In the genomic region with DNA sequence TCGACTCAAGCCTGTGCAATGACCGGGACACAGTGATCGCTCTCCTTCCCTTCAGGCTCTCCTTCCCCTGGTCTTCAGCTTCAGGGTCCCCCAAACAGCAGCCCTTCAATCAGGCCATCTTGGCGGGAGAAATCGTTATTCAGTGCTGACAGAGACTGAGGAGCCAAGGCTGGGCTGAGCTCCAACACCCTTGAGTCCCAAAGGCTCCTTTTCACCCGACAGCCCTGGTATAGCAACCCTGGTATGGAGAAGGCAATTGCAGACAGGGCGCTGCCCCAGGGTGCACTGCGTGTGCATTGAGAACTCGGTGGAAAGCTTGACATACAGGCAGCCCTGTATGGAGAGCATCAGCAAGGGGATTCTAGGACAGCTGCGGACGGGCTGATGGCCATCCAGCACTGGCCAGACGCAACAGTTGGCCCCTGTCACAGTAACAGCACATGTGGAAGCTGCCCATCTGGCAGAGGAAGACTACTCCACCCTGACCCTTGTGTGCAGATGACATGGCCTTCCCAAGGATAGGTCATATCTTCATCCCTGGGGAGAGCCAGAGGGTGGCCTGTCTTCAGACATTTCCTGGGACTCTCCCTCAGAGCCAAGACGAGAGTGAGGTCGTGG, we compare ENCODE assay signal across 7 mouse cellular contexts. TPM values are rescaled to one million over a fixed set of nuclear protein-coding genes. Genes with fewer than 3 reads are reported as not detected.
DNase-seq lines count a peak whose midpoint lies in the region; ATAC-seq lines count a peak whose summit lies in the region.

No protein-coding gene starts in this region.

- ATAC-seq in embryonic facial prominence, embryonic 13.5 days (ENCODE audit: insufficient number of reproducible peaks, insufficient read depth, low FRiP score, low TSS enrichment, low read depth), result no peak
- no peak for ATAC-seq in intestine, embryonic 15.5 days
- peak; percentile 23 for ATAC-seq in lung, embryonic 16.5 days (ENCODE audit: low read depth)
- ATAC-seq in midbrain, embryonic 16.5 days, result no peak
- no peak for ATAC-seq in CD4-positive, CD25-positive, alpha-beta regulatory T cell, adult 4 months

- peak; percentile 54 for DNase-seq in gastrocnemius, postnatal 10 days
- no peak for DNase-seq in spleen, postnatal 36 days (ENCODE audit: low spot score in 2 of 2)

- no peak overlapping the region for H3K27ac ChIP-seq in embryonic facial prominence, embryonic 13.5 days
- H3K27ac ChIP-seq in intestine, embryonic 15.5 days, result no peak overlapping the region
- H3K27ac ChIP-seq in lung, embryonic 16.5 days (ENCODE audit: low read length), result peak overlapping the region; percentile 25
- H3K27ac ChIP-seq in midbrain, embryonic 16.5 days (ENCODE audit: low read length), result no peak overlapping the region

- WGBS in embryonic facial prominence, embryonic 13.5 days, result 78% methylated on average over 14 of the region's 14 CpGs
- 66% methylated on average over 14 of the region's 14 CpGs for WGBS in intestine, embryonic 15.5 days
- 59% methylated on average over 14 of the region's 14 CpGs for WGBS in lung, embryonic 16.5 days
- 84% methylated on average over 14 of the region's 14 CpGs for WGBS in midbrain, embryonic 16.5 days

- H3K4me2 ChIP-seq in embryonic facial prominence, embryonic 13.5 days, result peak overlapping the region; percentile 89
- peak overlapping the region; percentile 37 for H3K4me2 ChIP-seq in intestine, embryonic 15.5 days (replicated peaks)
- peak overlapping the region; percentile 40 for H3K4me2 ChIP-seq in lung, embryonic 16.5 days (ENCODE audit: low read depth, low read length)
- H3K4me2 ChIP-seq in midbrain, embryonic 16.5 days (ENCODE audit: low read length), result no peak overlapping the region

- peak overlapping the region; percentile 24 for H3K4me3 ChIP-seq in embryonic facial prominence, embryonic 13.5 days
- no peak overlapping the region for H3K4me3 ChIP-seq in intestine, embryonic 15.5 days (replicated peaks)
- H3K4me3 ChIP-seq in lung, embryonic 16.5 days (ENCODE audit: low read length), result peak overlapping the region; percentile 19
- H3K4me3 ChIP-seq in midbrain, embryonic 16.5 days (ENCODE audit: low read depth, low read length), result no peak overlapping the region

- no peaks in the 10 kb centered on the region for H3K9me3 ChIP-seq in embryonic facial prominence, embryonic 13.5 days
- H3K9me3 ChIP-seq in intestine, embryonic 15.5 days, result no peaks in the 10 kb centered on the region
- H3K9me3 ChIP-seq in lung, embryonic 16.5 days (ENCODE audit: control insufficient read depth, low read length), result no peaks in the 10 kb centered on the region
- H3K9me3 ChIP-seq in midbrain, embryonic 16.5 days (replicated peaks; ENCODE audit: control insufficient read depth, low read length, poor library complexity, severe bottlenecking), result no peaks in the 10 kb centered on the region

- H3K9ac ChIP-seq in embryonic facial prominence, embryonic 13.5 days, result peak overlapping the region; percentile 36; the same call in 1 of the 2 replicates
- H3K9ac ChIP-seq in intestine, embryonic 15.5 days, result no peak overlapping the region
- H3K9ac ChIP-seq in lung, embryonic 16.5 days (ENCODE audit: low read length), result no peak overlapping the region
- no peak overlapping the region for H3K9ac ChIP-seq in midbrain, embryonic 16.5 days (ENCODE audit: low read depth, low read length)

- H3K27me3 ChIP-seq in embryonic facial prominence, embryonic 13.5 days, result peaks cover 19% of the 10 kb centered on the region
- peaks cover 17% of the 10 kb centered on the region for H3K27me3 ChIP-seq in intestine, embryonic 15.5 days (replicated peaks)
- H3K27me3 ChIP-seq in lung, embryonic 16.5 days (ENCODE audit: control insufficient read depth, insufficient read depth, low read depth, low read length), result no peaks in the 10 kb centered on the region; the same call in none of the 2 replicates
- H3K27me3 ChIP-seq in midbrain, embryonic 16.5 days (ENCODE audit: control insufficient read depth, insufficient read depth, low read depth, low read length), result peaks cover 16% of the 10 kb centered on the region

- H3K36me3 ChIP-seq in embryonic facial prominence, embryonic 13.5 days, result no peaks in the 10 kb centered on the region
- H3K36me3 ChIP-seq in intestine, embryonic 15.5 days, result no peaks in the 10 kb centered on the region
- H3K36me3 ChIP-seq in lung, embryonic 16.5 days (ENCODE audit: control insufficient read depth, insufficient read depth, low read length), result no peaks in the 10 kb centered on the region
- no peaks in the 10 kb centered on the region for H3K36me3 ChIP-seq in midbrain, embryonic 16.5 days (ENCODE audit: control insufficient read depth, insufficient read depth, low read length)

- peaks cover 89% of the 10 kb centered on the region for H3K4me1 ChIP-seq in embryonic facial prominence, embryonic 13.5 days
- peaks cover 48% of the 10 kb centered on the region for H3K4me1 ChIP-seq in intestine, embryonic 15.5 days (replicated peaks)
- H3K4me1 ChIP-seq in lung, embryonic 16.5 days (replicated peaks; ENCODE audit: control insufficient read depth, insufficient read depth, low read length), result peaks cover 56% of the 10 kb centered on the region
- peaks cover 13% of the 10 kb centered on the region for H3K4me1 ChIP-seq in midbrain, embryonic 16.5 days (ENCODE audit: control insufficient read depth, insufficient read depth, low read length)

RNA-seq across cellular contexts. Expression of a gene that starts 2.8 kb away (rescaled TPM):
- polyA plus RNA-seq in embryonic facial prominence, embryonic 13.5 days (2015; fragmentation: Nextera tagmentation; extraction: Ambion mirVana), result 30.9 and 41.8 TPM in 2 replicates
- total RNA-seq in gastrocnemius, postnatal 10 days (2021), result 10 to 100 TPM; 50.1 to 70.0 TPM
- polyA plus RNA-seq in intestine, embryonic 15.5 days (2015; fragmentation: Nextera tagmentation; extraction: Ambion mirVana), result 34.1 and 36.2 TPM in 2 replicates
- polyA plus RNA-seq in lung, embryonic 16.5 days (2015; fragmentation: Nextera tagmentation; extraction: Ambion mirVana), result 38.6 and 42.4 TPM in 2 replicates
- 4.8 and 5.1 TPM in 2 replicates for polyA plus RNA-seq in midbrain, embryonic 16.5 days (2015; fragmentation: Nextera tagmentation; extraction: Ambion mirVana)
- polyA plus RNA-seq in CD4-positive, CD25-positive, alpha-beta regulatory T cell, adult 4 months (2017; shearing (Covaris generic)), result not detected

RNA-seq across cellular contexts. Expression of a gene that starts 57.2 kb away (rescaled TPM):
- polyA plus RNA-seq in embryonic facial prominence, embryonic 13.5 days (2015; fragmentation: Nextera tagmentation; extraction: Ambion mirVana), result 43.1 and 45.0 TPM in 2 replicates
- 10 to 100 TPM in 1 of 2 experiments, 1 to 10 TPM in 1; 9.1 to 12.3 TPM for total RNA-seq in gastrocnemius, postnatal 10 days (2021)
- 21.3 and 21.4 TPM in 2 replicates for polyA plus RNA-seq in intestine, embryonic 15.5 days (2015; fragmentation: Nextera tagmentation; extraction: Ambion mirVana)
- polyA plus RNA-seq in lung, embryonic 16.5 days (2015; fragmentation: Nextera tagmentation; extraction: Ambion mirVana), result 28.7 and 28.8 TPM in 2 replicates
- polyA plus RNA-seq in midbrain, embryonic 16.5 days (2015; fragmentation: Nextera tagmentation; extraction: Ambion mirVana), result 134 and 144 TPM in 2 replicates
- 10 to 100 TPM; 26.0 to 83.0 TPM for polyA plus RNA-seq in CD4-positive, CD25-positive, alpha-beta regulatory T cell, adult 4 months (2017; shearing (Covaris generic))

Comparison
In these comparisons a context has a peak if more than half of its experiments do, and no peak if none do; other contexts are left out.
1. H3K4me3 ChIP-seq: peak in embryonic facial prominence, embryonic 13.5 days (single experiment) and lung, embryonic 16.5 days (single experiment); none in intestine, embryonic 15.5 days (single experiment) and midbrain, embryonic 16.5 days (single experiment).